Mouse (Mus musculus): Measurements from ENCODE around the gene L2hgdh. TPM values are rescaled to one million over a fixed set of nuclear protein-coding genes. Genes with fewer than 3 reads are reported as not detected.

L2hgdh gene
- total and polyA plus RNA-seq, 3 experiments, result 18.3 to 31.6 TPM; not detected in 1

- Histone ChIP-seq H3K4me1 (ENCODE audit: control insufficient read depth in 1 of 2, insufficient read depth in 2 of 2, low read length in 2 of 2) (no peaks in the 10 kb centered on the region; a peak in 1 of 4 replicates), H3K9ac (ENCODE audit: control insufficient read depth, low read depth, low read length, poor library complexity, severe bottlenecking) (peak overlapping the region; percentile 50), H3K27ac (ENCODE audit: control insufficient read depth, low read depth, low read length) (peak overlapping the region; percentile 81), H3K4me3 (ENCODE audit: control insufficient read depth in 1 of 2, insufficient read depth in 1 of 2, low read depth in 2 of 2, low read length in 2 of 2) (peak overlapping the region; percentile 32 to 48), H3K27me3 (ENCODE audit: control insufficient read depth in 1 of 2, insufficient read depth in 2 of 2, low read length in 2 of 2) (no peaks in the 10 kb centered on the region), H3K9me3 (replicated peaks; ENCODE audit: insufficient read depth, low read length) (no peaks in the 10 kb centered on the region), H3K36me3 (ENCODE audit: control insufficient read depth in 1 of 2, insufficient read depth in 2 of 2, low read length in 2 of 2) (peaks cover 0 to 2% of the 10 kb centered on the region in 2 experiments; a peak in 1 of 4 replicates), H3K79me2 (ENCODE audit: control insufficient read depth, insufficient read depth, low read length, poor library complexity) (no peaks in the 10 kb centered on the region)
- TF ChIP-seq TBP (IDR thresholded peaks at IDR 0.05; ENCODE audit: low read depth, low read length) (peak; percentile 74), GATA1 (IDR thresholded peaks at IDR 0.05; ENCODE audit: low read depth, low read length) (peak; percentile 37; the same call in 1 of the 2 replicates), EP300 (IDR thresholded peaks at IDR 0.05; ENCODE audit: low read depth in 1 of 2, low read length in 2 of 2) (no peak)
- peak; percentile 64 for DNase-seq (ENCODE audit: low read depth, low spot score)
These were observed 9.2 kb upstream of the L2hgdh start for GRCm38 (mm10) chr12:69733923-69734322.

- Histone ChIP-seq H3K4me1 (ENCODE audit: control insufficient read depth in 1 of 2, insufficient read depth in 2 of 2, low read length in 2 of 2) (no peaks in the 10 kb centered on the region; a peak in 1 of 4 replicates), H3K27ac (ENCODE audit: control insufficient read depth, low read depth, low read length) (peak overlapping the region; percentile 81), H3K27me3 (ENCODE audit: control insufficient read depth in 1 of 2, insufficient read depth in 2 of 2, low read length in 2 of 2) (no peaks in the 10 kb centered on the region), H3K36me3 (ENCODE audit: control insufficient read depth in 1 of 2, insufficient read depth in 2 of 2, low read length in 2 of 2) (peaks cover 0 to 2% of the 10 kb centered on the region in 2 experiments; a peak in 1 of 4 replicates), H3K79me2 (ENCODE audit: control insufficient read depth, insufficient read depth, low read length, poor library complexity) (no peaks in the 10 kb centered on the region), H3K9ac (ENCODE audit: control insufficient read depth, low read depth, low read length, poor library complexity, severe bottlenecking) (peak overlapping the region; percentile 50), H3K9me3 (replicated peaks; ENCODE audit: insufficient read depth, low read length) (no peaks in the 10 kb centered on the region), H3K4me3 (ENCODE audit: control insufficient read depth in 1 of 2, insufficient read depth in 1 of 2, low read depth in 2 of 2, low read length in 2 of 2) (peak overlapping the region; percentile 32 to 48)
- peak; percentile 82 for DNase-seq (ENCODE audit: low read depth, low spot score)
- TF ChIP-seq ELF1 (IDR thresholded peaks at IDR 0.05; ENCODE audit: low read depth, low read length) (peak; percentile 84), MYC (IDR thresholded peaks at IDR 0.05; ENCODE audit: low read depth, low read length) (peak; percentile 84), CHD1 (IDR thresholded peaks at IDR 0.05; ENCODE audit: low read depth, low read length) (no peak), ZMIZ1 (IDR thresholded peaks at IDR 0.05; ENCODE audit: low read depth, low read length) (no peak), SIN3A (IDR thresholded peaks at IDR 0.05; ENCODE audit: low read length) (peak; percentile 84), GABPA (IDR thresholded peaks at IDR 0.05; ENCODE audit: low read depth, low read length) (no peak), ZNF384 (IDR thresholded peaks at IDR 0.05; ENCODE audit: low read depth, low read length) (peak; percentile 56; the same call in 1 of the 2 replicates), MYB (IDR thresholded peaks at IDR 0.05; ENCODE audit: low read depth, low read length) (peak; percentile 69; the same call in 1 of the 2 replicates), EP300 (IDR thresholded peaks at IDR 0.05; ENCODE audit: low read depth in 1 of 2, low read length in 2 of 2) (0 out of 4 replicates have a peak, but pooled peaks have one; percentile 20 to 35), JUND (IDR thresholded peaks at IDR 0.05; ENCODE audit: low read depth, low read length) (0 out of 2 replicates have a peak, but pooled peaks have one; percentile 16), E2F4 (IDR thresholded peaks at IDR 0.05; ENCODE audit: borderline replicate concordance, low read depth, low read length) (no peak), MEF2A (IDR thresholded peaks at IDR 0.05; ENCODE audit: extremely low read depth, insufficient replicate concordance, low read depth, low read length, poor library complexity, severe bottlenecking) (no peak), BHLHE40 (IDR thresholded peaks at IDR 0.05; ENCODE audit: borderline replicate concordance, low read depth, low read length) (no peak), NELFE (IDR thresholded peaks at IDR 0.05; ENCODE audit: low read depth, low read length) (no peak), CHD2 (IDR thresholded peaks at IDR 0.05; ENCODE audit: low read length) (no peak), GATA1 (IDR thresholded peaks at IDR 0.05; ENCODE audit: low read depth, low read length) (no peak), POLR2AphosphoS2 (IDR thresholded peaks at IDR 0.05; ENCODE audit: low read length) (no peak), RAD21 (IDR thresholded peaks at IDR 0.05; ENCODE audit: low read depth, low read length) (peak; percentile 96), TCF12 (IDR thresholded peaks at IDR 0.05; ENCODE audit: low read depth, low read length) (no peak), POLR2A (IDR thresholded peaks at IDR 0.05; ENCODE audit: control insufficient read depth in 1 of 2, insufficient read depth in 1 of 2, low read depth in 1 of 2, low read length in 2 of 2, poor library complexity in 1 of 2) (no peak; a peak in 1 of 4 replicates), MAZ (IDR thresholded peaks at IDR 0.05; ENCODE audit: low read depth, low read length) (no peak), CTCF (IDR thresholded peaks at IDR 0.05 in 2 of 3, conservative IDR thresholded peaks at IDR 0.05 in 1 of 3; ENCODE audit: control insufficient read depth in 1 of 3, insufficient read depth in 1 of 3, low read depth in 2 of 3, low read length in 3 of 3, poor library complexity in 1 of 3, severe bottlenecking in 1 of 3) (peak in 2 of 3 experiments; percentile 56 to 89; a peak in 4 of 6 replicates), ZC3H11A (IDR thresholded peaks at IDR 0.05; ENCODE audit: low read depth, low read length) (peak; percentile 91), HCFC1 (IDR thresholded peaks at IDR 0.05; ENCODE audit: low read depth, low read length) (peak; percentile 68), SMC3 (IDR thresholded peaks at IDR 0.05; ENCODE audit: low read depth, low read length) (peak; percentile 89), NRF1 (IDR thresholded peaks at IDR 0.05; ENCODE audit: insufficient read depth, low read depth, low read length, poor library complexity, severe bottlenecking) (no peak), UBTF (IDR thresholded peaks at IDR 0.05; ENCODE audit: borderline replicate concordance, insufficient read depth, low read depth, low read length) (no peak), POLR2AphosphoS5 (IDR thresholded peaks at IDR 0.05; ENCODE audit: borderline replicate concordance, low read depth, low read length) (no peak), MXI1 (IDR thresholded peaks at IDR 0.05; ENCODE audit: low read depth, low read length) (0 out of 2 replicates have a peak, but pooled peaks have one; percentile 43), TAL1 (IDR thresholded peaks at IDR 0.05; ENCODE audit: low read length) (no peak)
These were observed 8.8 kb upstream of the L2hgdh start for GRCm38 (mm10) chr12:69733518-69733917.
